Mouse (Mus musculus): ENCODE data around the gene 1810013L24Rik. TPM values are rescaled to one million over a fixed set of nuclear protein-coding genes. Genes with fewer than 3 reads are reported as not detected.

Gene 1810013L24Rik
- polyA plus RNA-seq, 1 experiment = 54.4 TPM

DNA sequence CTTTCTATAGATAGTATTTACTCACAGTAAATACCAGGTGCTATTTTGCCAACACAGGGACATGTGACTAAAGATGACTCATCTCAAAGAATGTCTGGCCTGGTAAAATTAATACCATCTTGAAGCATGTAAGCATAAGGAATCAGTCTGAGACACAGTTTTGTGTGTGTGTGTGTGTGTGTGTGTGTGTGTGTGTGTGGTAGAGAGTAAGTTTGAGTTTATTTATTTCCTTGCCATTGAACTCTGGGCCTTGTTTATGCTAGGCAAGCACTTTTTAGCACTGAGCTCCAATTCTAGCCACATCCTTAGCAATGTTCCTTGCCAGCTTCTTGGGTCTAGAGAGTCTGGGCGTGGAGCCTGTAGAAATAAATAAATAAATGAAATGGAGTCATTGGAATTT, 20.0 kb downstream of the 1810013L24Rik start:
- H3K4me1 ChIP-seq (ENCODE audit: control insufficient read depth, insufficient read depth, low read length) = peaks cover 20% of the 10 kb centered on the region
- TF ChIP-seq POLR2A (IDR thresholded peaks at IDR 0.05; ENCODE audit: borderline replicate concordance, low read depth, low read length) (no peak), CTCF (IDR thresholded peaks at IDR 0.05; ENCODE audit: low read depth, low read length) (no peak)
- no peak overlapping the region for H3K27ac ChIP-seq (ENCODE audit: insufficient read depth, low read depth, low read length)
- H3K4me3 ChIP-seq (ENCODE audit: insufficient read depth, low read length) = no peak overlapping the region

DNA sequence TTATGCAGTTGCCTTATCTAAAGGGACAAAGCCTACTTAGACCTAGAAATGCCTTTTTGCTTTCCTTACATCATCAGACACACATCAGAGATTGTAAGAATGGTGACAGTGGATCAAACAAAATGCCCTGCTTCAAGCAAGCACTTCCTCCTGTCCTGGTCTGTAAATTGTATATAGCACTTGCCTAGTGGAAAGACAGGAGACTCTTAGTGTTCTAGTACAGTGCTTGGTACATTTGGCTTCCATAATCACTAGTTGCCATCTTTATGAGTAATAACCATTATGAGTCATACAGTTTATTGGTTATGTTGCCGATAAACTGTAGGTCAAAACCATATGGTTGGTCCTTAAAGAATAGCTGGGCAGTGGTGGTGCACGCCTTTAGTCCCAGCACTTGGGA, 25.2 kb downstream of the 1810013L24Rik start:
- TF ChIP-seq POLR2A (IDR thresholded peaks at IDR 0.05; ENCODE audit: borderline replicate concordance, low read depth, low read length) = no peak
- TF ChIP-seq CTCF (IDR thresholded peaks at IDR 0.05; ENCODE audit: low read depth, low read length) = no peak

DNA sequence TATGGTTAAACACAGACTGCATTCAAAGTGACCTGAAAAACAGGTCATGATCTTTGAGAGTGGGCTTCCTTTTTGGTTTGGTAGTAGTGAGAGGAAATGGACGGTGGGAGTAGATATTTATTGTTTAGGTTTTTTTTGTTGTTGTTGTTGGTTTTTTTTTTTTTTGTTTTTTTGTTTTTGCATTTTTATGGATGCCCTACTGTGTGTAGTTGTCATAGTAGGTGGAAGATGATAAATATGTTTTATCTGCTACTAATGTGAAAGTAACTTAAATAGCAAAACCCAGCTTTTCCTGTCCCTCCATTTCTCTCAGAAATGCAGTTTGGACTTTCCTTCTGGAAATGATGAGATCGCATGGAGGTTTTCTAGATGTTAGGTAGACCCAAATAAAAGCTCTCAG, 26.9 kb downstream of the 1810013L24Rik start:
- no peak overlapping the region for H3K27ac ChIP-seq (ENCODE audit: insufficient read depth, low read depth, low read length)
- H3K4me3 ChIP-seq (ENCODE audit: insufficient read depth, low read length) = no peak overlapping the region
- H3K4me1 ChIP-seq (ENCODE audit: control insufficient read depth, insufficient read depth, low read length) = peaks cover 13% of the 10 kb centered on the region
- TF ChIP-seq POLR2A (IDR thresholded peaks at IDR 0.05; ENCODE audit: borderline replicate concordance, low read depth, low read length) = no peak
- TF ChIP-seq CTCF (IDR thresholded peaks at IDR 0.05; ENCODE audit: low read depth, low read length) = no peak

More for the DNA sequence above, 25.2 kb downstream of the 1810013L24Rik start:
- Histone ChIP-seq H3K4me1 (ENCODE audit: control insufficient read depth, insufficient read depth, low read length) (peaks cover 9% of the 10 kb centered on the region), H3K4me3 (ENCODE audit: insufficient read depth, low read length) (no peak overlapping the region), H3K27ac (ENCODE audit: insufficient read depth, low read depth, low read length) (no peak overlapping the region)

DNA sequence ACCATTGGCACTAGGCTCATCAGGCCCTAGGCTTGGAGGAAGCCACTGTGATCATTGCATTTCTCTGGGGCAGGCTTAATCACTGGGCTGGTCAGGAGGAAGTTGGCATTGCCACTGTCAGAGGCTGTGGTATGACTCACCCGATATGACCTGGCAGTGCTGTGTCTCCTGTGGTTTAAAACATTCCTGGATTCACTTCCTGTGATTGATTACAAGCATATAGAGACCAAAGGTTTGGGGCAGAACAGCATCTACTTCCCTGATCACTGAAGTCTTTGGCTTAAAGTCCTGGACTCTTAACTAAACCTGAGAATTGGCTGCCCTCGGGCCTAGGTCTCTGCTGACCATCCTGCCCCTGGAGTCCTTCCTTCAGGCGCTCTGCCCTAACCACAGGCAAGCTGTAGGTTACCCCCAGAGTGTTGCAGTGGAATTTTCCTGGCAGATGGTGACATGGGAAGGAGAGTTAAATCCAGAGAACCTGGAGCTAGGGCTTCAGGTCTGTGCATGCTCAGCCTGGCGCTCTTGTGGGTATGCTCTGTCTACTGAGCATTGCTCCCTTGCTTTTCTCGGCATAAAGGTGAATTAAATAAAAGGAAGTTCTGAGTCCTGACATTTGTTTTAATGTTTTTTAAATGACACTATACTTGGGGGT, 32.6 kb downstream of the 1810013L24Rik start:
- peaks cover 33% of the 10 kb centered on the region for H3K4me1 ChIP-seq (ENCODE audit: control insufficient read depth, insufficient read depth, low read length)
- TF ChIP-seq POLR2A (IDR thresholded peaks at IDR 0.05; ENCODE audit: borderline replicate concordance, low read depth, low read length) = no peak
- no peak for TF ChIP-seq CTCF (IDR thresholded peaks at IDR 0.05; ENCODE audit: low read depth, low read length)
- H3K4me3 ChIP-seq (ENCODE audit: insufficient read depth, low read length) = no peak overlapping the region
- peak overlapping the region; percentile 49 for H3K27ac ChIP-seq (ENCODE audit: insufficient read depth, low read depth, low read length)

DNA sequence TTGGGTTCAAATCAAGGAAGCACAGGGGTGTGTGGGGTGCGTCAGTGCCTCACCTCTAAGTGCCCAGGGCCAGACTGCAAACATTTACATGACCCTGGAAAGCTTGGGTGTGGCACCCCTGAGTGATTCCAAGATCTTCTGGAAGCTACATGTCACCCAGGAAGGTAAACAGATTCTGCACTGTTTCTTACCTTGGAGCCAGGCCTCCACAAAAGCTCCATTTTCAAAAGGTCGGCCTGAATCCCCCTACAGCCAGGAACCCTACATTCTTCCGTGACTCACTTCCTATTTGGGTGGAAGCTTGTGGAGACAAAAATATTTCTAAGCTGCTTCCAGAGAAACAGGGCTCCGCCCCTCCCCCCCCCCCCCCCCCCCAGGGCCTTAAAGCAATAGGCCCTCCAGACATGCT, 34.3 kb downstream of the 1810013L24Rik start:
- peak overlapping the region; percentile 18; the same call in 1 of the 2 replicates for H3K27ac ChIP-seq (ENCODE audit: insufficient read depth, low read depth, low read length)

DNA sequence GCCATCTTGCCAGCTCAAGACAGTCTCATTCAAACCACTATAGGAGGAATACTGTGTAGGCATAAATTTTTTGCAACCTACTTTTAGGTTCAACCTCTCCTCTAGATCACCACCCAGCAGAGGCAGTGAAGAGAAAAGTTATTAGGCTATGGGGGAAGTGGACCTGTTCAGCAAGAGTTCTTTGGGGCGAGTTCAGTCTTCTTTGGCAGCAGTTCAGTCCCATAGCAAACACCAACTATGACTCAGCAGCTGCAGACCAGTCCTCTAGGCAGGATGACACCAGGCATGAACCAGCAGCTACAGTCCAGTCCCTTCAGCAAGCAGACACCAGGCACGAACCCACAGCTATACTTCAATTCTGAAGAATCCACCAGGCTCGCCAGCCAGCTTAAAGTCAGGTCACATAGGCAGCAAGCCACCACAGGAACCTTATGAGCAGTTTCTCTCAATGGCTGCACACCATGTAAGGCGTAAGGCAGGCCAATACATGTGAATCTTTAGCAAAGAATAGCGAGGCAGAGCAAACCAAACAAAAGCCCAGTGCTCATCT, 37.6 kb downstream of the 1810013L24Rik start:
- Histone ChIP-seq H3K4me3 (ENCODE audit: insufficient read depth, low read length) (no peak overlapping the region), H3K4me1 (ENCODE audit: control insufficient read depth, insufficient read depth, low read length) (peaks cover 23% of the 10 kb centered on the region), H3K27ac (ENCODE audit: insufficient read depth, low read depth, low read length) (no peak overlapping the region)
- TF ChIP-seq CTCF (IDR thresholded peaks at IDR 0.05; ENCODE audit: low read depth, low read length) = no peak
- no peak for TF ChIP-seq POLR2A (IDR thresholded peaks at IDR 0.05; ENCODE audit: borderline replicate concordance, low read depth, low read length)

More for the DNA sequence above, 34.3 kb downstream of the 1810013L24Rik start:
- peaks cover 33% of the 10 kb centered on the region for H3K4me1 ChIP-seq (ENCODE audit: control insufficient read depth, insufficient read depth, low read length)
- H3K4me3 ChIP-seq (ENCODE audit: insufficient read depth, low read length) = peak overlapping the region; percentile 2; the same call in 1 of the 2 replicates
- TF ChIP-seq CTCF (IDR thresholded peaks at IDR 0.05; ENCODE audit: low read depth, low read length) = no peak

DNA sequence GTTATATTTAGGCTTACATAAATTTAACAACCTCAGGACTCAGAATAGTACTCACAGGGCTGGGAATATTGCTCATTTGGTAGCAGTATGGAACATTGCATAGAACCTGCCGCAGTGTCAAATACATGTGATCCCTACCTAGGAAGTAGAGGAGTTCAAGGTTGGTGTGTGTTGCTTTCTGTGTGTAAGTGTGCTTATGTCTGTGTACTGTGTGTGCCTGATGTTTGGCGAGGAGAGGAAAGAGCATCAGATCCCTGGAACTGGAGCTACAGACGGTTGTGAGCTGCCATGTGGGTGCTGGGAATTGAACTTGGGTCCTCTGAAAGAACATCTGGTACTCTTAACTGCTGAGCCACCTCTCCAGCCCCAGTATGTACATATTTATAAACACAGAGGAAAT, 38.6 kb downstream of the 1810013L24Rik start:
- TF ChIP-seq CTCF (IDR thresholded peaks at IDR 0.05; ENCODE audit: low read depth, low read length) (no peak), POLR2A (IDR thresholded peaks at IDR 0.05; ENCODE audit: borderline replicate concordance, low read depth, low read length) (no peak)
- no peak overlapping the region for H3K27ac ChIP-seq (ENCODE audit: insufficient read depth, low read depth, low read length)
- H3K4me3 ChIP-seq (ENCODE audit: insufficient read depth, low read length) = no peak overlapping the region
- peaks cover 13% of the 10 kb centered on the region for H3K4me1 ChIP-seq (ENCODE audit: control insufficient read depth, insufficient read depth, low read length)

DNA sequence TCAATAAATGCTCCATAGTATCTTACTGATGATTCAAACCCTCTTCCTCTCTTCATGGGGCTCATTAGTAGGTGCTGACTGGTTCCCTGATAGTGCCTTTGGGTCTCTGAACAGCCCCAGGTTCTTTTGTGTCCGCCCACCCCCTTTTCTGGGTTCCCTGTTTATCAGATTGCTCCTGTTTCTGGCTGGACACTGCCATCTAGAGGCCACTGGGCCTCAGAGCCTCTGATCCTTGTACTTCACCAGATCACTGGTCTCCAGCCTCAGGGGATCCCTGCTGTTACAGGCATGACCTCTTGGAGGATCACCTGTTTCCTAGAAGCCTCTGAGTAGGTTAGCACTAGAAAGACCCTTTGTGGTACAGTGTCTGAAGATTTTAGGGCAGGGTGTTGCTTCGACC, 39.8 kb downstream of the 1810013L24Rik start:
- TF ChIP-seq POLR2A (IDR thresholded peaks at IDR 0.05; ENCODE audit: borderline replicate concordance, low read depth, low read length) (no peak), CTCF (IDR thresholded peaks at IDR 0.05; ENCODE audit: low read depth, low read length) (peak; percentile 95)
- H3K4me1 ChIP-seq (ENCODE audit: control insufficient read depth, insufficient read depth, low read length) = peaks cover 2% of the 10 kb centered on the region
- no peak overlapping the region for H3K27ac ChIP-seq (ENCODE audit: insufficient read depth, low read depth, low read length)
- no peak overlapping the region for H3K4me3 ChIP-seq (ENCODE audit: insufficient read depth, low read length)

DNA sequence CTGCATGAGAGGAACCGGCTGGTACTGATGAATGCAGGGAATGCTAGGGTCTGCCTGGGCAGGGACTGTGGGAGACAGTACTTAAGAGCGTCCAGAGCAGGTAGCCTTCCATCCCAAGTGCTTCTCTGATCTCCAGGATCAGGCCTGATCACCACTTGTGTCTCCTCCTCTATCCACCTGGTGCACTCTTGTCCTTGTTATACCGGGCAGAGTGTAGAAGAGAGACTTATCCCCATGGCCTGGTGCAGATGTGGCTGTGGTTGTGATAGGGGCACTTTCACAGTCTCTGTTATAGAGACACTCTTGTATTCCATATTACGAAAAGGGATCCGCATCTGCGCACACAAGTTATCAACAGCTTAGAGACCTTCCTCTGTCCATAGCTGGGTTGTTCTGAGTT, 41.5 kb downstream of the 1810013L24Rik start:
- TF ChIP-seq POLR2A (IDR thresholded peaks at IDR 0.05; ENCODE audit: borderline replicate concordance, low read depth, low read length) = no peak
- TF ChIP-seq CTCF (IDR thresholded peaks at IDR 0.05; ENCODE audit: low read depth, low read length) = no peak
- Histone ChIP-seq H3K27ac (ENCODE audit: insufficient read depth, low read depth, low read length) (no peak overlapping the region), H3K4me3 (ENCODE audit: insufficient read depth, low read length) (no peak overlapping the region), H3K4me1 (ENCODE audit: control insufficient read depth, insufficient read depth, low read length) (no peaks in the 10 kb centered on the region)

DNA sequence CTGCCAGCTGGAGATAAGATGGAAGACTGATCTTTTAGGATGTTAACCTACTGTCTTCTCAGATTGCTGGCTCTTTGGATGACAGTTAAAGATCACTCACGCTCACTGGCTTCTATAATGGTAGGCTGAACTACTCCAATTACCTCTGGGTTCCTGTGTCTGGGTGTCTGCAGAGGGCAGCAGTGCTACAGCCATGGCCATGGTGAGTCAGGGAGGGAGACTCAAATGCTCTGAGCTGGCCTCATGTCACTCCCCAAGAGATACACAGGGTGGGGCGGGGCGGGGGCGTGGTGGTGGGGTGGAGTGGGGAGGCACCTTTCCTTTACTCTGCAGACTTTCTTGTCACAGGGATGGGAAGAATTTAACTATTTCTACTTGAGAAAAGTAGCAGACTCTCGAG, 42.1 kb downstream of the 1810013L24Rik start:
- Histone ChIP-seq H3K27ac (ENCODE audit: insufficient read depth, low read depth, low read length) (no peak overlapping the region), H3K4me1 (ENCODE audit: control insufficient read depth, insufficient read depth, low read length) (no peaks in the 10 kb centered on the region), H3K4me3 (ENCODE audit: insufficient read depth, low read length) (no peak overlapping the region)
- TF ChIP-seq POLR2A (IDR thresholded peaks at IDR 0.05; ENCODE audit: borderline replicate concordance, low read depth, low read length) (no peak), CTCF (IDR thresholded peaks at IDR 0.05; ENCODE audit: low read depth, low read length) (no peak)

Measured in bone marrow macrophage, adult 2 months (primary cell).